Mouse (Mus musculus): Measurements from ENCODE around the gene Apoa4. TPM values are rescaled to one million over a fixed set of nuclear protein-coding genes. Genes with fewer than 3 reads are reported as not detected.
A peak's percentile ranks its signal among the peaks of the same experiment; 100 is the strongest.

Gene Apoa4
- polyA plus RNA-seq, 1 experiment from 2014 or later = 0.06 TPM

DNA sequence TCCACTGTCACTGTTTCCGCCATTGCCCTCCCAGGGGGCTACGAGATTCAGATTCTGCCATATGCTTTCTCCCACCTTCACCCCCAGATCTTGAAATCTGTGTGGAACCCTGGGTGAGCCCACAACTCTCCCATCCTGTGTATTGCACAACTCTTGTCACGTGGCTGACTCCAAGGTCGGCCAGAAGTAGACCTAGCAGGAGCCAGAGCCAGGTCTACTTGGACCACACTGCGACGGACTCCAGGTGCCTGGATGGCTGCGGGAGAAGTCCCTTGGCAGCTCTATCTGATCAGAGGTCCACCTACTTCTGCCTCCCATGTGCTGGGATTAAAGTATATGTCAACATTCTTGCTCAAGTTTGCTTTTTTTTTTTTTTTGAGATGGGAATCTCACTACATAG lies 20.6 kb downstream of the Apoa4 start:
- Histone ChIP-seq H3K4me2 (replicated peaks; ENCODE audit: low read depth, low read length) (no peak overlapping the region), H3K4me1 (ENCODE audit: insufficient read depth, low read depth, low read length) (no peaks in the 10 kb centered on the region), H3K27ac (ENCODE audit: low read length) (no peak overlapping the region), H3K36me3 (ENCODE audit: insufficient read depth, low read length) (no peaks in the 10 kb centered on the region), H3K9ac (replicated peaks; ENCODE audit: low read depth) (no peak overlapping the region), H3K4me3 (ENCODE audit: low read depth, low read length) (no peak overlapping the region), H3K27me3 (replicated peaks; ENCODE audit: insufficient read depth, low read length) (no peaks in the 10 kb centered on the region), H3K9me3 (ENCODE audit: low read length) (no peaks in the 10 kb centered on the region)
- DNase-seq (ENCODE audit: low spot score) = no peak
- TF ChIP-seq EP300 (IDR thresholded peaks at IDR 0.05) (no peak), CTCF (IDR thresholded peaks at IDR 0.05) (no peak)
- ATAC-seq = no peak
- WGBS = 69% methylated on average over 7 of the region's 7 CpGs

DNA sequence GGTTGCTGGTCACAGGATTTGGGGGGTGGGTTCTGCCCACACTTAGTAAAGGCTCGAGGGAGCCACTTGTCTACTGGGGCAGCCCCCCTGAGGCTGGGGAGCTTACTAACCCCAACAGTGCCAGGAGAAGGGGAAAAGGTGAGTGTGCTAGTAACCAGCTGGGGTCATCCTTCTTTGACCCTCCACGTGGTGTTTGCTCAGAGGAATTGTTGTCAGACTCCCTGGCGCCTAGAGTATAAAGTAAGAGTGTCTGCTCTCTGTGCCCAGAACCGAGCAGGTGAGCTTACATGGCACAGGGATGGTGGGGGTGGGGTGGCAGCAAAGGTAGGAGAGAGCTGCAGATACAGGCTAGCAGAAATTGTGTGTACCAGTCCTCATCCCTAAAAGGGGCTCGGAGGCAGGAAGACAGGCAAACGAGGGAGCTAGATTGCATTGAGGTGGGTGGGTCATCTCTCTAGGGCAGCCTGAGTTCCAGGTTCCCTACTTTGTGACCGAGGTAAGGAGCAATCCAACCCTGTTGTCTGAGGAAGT lies 27.9 kb downstream of the Apoa4 start, which contains the start of gene Apoa5:
TSS of gene Apoa5 (plus strand) at position 291 of the 531 bp plus-strand sequence.
- H3K27ac ChIP-seq (ENCODE audit: low read length) = no peak within 1 kb of the TSS
- no peak for TF ChIP-seq EP300 (IDR thresholded peaks at IDR 0.05)
- TF ChIP-seq CTCF (IDR thresholded peaks at IDR 0.05) = no peak
- no peak within 1 kb of the TSS for H3K4me3 ChIP-seq (ENCODE audit: low read depth, low read length)
- 33% methylated on average over 7 of the region's 7 CpGs for WGBS
- H3K9ac ChIP-seq (replicated peaks; ENCODE audit: low read depth) = no peak within 1 kb of the TSS
- no peak within 1 kb of the TSS for H3K4me2 ChIP-seq (replicated peaks; ENCODE audit: low read depth, low read length)
- H3K4me1 ChIP-seq (ENCODE audit: insufficient read depth, low read depth, low read length) = peaks cover under 1% of the 10 kb centered on the region
- H3K36me3 ChIP-seq (ENCODE audit: insufficient read depth, low read length) = no peaks in the 10 kb centered on the region
- no peaks in the 10 kb centered on the region for H3K9me3 ChIP-seq (ENCODE audit: low read length)
- H3K27me3 ChIP-seq (replicated peaks; ENCODE audit: insufficient read depth, low read length) = peaks cover 3% of the 10 kb centered on the region; the same call in 1 of the 2 replicates
- ATAC-seq (no peak), DNase-seq (ENCODE audit: low spot score) (no peak)

DNA sequence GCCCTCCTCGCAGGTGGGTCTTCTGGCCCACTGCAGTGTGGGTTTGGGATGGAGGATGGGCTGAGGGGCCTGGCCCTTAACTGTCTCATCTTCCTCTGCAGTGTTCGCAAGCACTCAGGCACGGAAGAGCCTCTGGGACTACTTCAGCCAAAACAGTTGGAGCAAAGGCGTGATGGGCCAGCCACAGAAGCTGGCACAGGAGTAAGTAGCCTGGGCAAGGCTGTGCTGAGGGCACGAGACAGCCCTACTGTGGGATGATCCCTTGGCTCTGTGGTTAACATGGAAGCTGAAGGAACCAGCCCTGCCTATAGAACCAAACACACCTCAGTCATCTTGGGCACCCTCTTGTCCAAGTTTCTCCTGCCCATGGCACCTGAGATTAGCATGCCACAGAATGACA lies 28.6 kb downstream of the Apoa4 start:
- TF ChIP-seq CTCF (IDR thresholded peaks at IDR 0.05) (no peak), EP300 (IDR thresholded peaks at IDR 0.05) (no peak)
- no peaks in the 10 kb centered on the region for H3K36me3 ChIP-seq (ENCODE audit: insufficient read depth, low read length)
- peaks cover 5% of the 10 kb centered on the region for H3K4me1 ChIP-seq (ENCODE audit: insufficient read depth, low read depth, low read length)
- H3K9me3 ChIP-seq (ENCODE audit: low read length) = no peaks in the 10 kb centered on the region
- no peak overlapping the region for H3K27ac ChIP-seq (ENCODE audit: low read length)
- no peak for ATAC-seq
- no peak overlapping the region for H3K4me2 ChIP-seq (replicated peaks; ENCODE audit: low read depth, low read length)
- H3K9ac ChIP-seq (replicated peaks; ENCODE audit: low read depth) = no peak overlapping the region
- DNase-seq (ENCODE audit: low spot score) = no peak
- H3K27me3 ChIP-seq (replicated peaks; ENCODE audit: insufficient read depth, low read length) = peaks cover 3% of the 10 kb centered on the region; the same call in 1 of the 2 replicates
- H3K4me3 ChIP-seq (ENCODE audit: low read depth, low read length) = no peak overlapping the region
- 86% methylated on average over 5 of the region's 5 CpGs for WGBS

DNA sequence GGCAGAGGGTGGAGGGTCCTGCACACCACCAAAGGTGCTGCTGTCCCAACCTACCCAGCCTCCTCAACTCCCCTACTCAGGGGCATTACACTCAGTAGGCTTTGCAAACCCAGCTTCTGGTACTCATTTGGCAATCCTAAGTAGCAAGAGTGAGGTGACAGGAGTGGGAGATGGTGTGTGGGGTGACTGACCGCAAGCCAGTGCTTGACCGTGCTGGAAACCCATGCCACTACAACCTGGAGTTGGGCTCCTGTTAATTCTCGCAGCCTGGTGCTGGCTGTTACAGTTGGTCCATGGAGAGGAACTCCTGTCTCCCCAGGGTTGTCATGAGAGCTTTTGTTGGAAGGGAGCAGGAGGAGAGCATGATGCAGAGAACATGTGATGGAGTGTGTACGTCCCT lies 30.3 kb downstream of the Apoa4 start:
- H3K4me2 ChIP-seq (replicated peaks; ENCODE audit: low read depth, low read length) = no peak overlapping the region
- peaks cover 5% of the 10 kb centered on the region for H3K4me1 ChIP-seq (ENCODE audit: insufficient read depth, low read depth, low read length)
- no peak overlapping the region for H3K9ac ChIP-seq (replicated peaks; ENCODE audit: low read depth)
- no peaks in the 10 kb centered on the region for H3K9me3 ChIP-seq (ENCODE audit: low read length)
- no peak overlapping the region for H3K27ac ChIP-seq (ENCODE audit: low read length)
- ATAC-seq = no peak
- H3K27me3 ChIP-seq (replicated peaks; ENCODE audit: insufficient read depth, low read length) = peaks cover 3% of the 10 kb centered on the region; the same call in 1 of the 2 replicates
- WGBS = 89% methylated on average over 4 of the region's 4 CpGs
- TF ChIP-seq CTCF (IDR thresholded peaks at IDR 0.05) (no peak), EP300 (IDR thresholded peaks at IDR 0.05) (no peak)
- no peaks in the 10 kb centered on the region for H3K36me3 ChIP-seq (ENCODE audit: insufficient read depth, low read length)
- DNase-seq (ENCODE audit: low spot score) = no peak
- H3K4me3 ChIP-seq (ENCODE audit: low read depth, low read length) = no peak overlapping the region

DNA sequence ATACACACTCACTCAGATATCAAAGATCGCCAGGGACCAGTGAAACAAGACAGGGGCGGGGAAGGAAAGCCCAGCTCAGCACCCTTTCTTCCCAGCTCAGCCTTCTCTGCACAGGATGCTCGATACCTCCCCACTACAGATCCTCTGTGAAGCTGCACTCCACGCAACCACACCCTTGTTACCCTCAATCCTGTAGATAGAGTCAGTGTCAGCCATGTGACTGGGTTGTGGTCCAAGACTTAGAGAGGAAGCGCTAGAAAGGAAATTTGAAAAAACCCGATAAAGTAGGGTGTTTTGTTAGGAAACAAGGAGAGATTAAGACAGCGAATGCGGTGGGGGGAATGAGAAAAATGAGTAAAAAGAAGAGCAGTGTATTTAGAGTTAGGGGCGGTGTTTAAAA lies 31.6 kb downstream of the Apoa4 start:
- H3K4me2 ChIP-seq (replicated peaks; ENCODE audit: low read depth, low read length) = no peak overlapping the region
- ATAC-seq (no peak), DNase-seq (ENCODE audit: low spot score) (no peak)
- TF ChIP-seq CTCF (IDR thresholded peaks at IDR 0.05) (no peak), EP300 (IDR thresholded peaks at IDR 0.05) (no peak)
- no peaks in the 10 kb centered on the region for H3K36me3 ChIP-seq (ENCODE audit: insufficient read depth, low read length)
- H3K27ac ChIP-seq (ENCODE audit: low read length) = no peak overlapping the region
- peaks cover 5% of the 10 kb centered on the region for H3K4me1 ChIP-seq (ENCODE audit: insufficient read depth, low read depth, low read length)
- 76% methylated on average over 9 of the region's 9 CpGs for WGBS
- peaks cover 3% of the 10 kb centered on the region; the same call in 1 of the 2 replicates for H3K27me3 ChIP-seq (replicated peaks; ENCODE audit: insufficient read depth, low read length)
- no peak overlapping the region for H3K9ac ChIP-seq (replicated peaks; ENCODE audit: low read depth)
- H3K4me3 ChIP-seq (ENCODE audit: low read depth, low read length) = no peak overlapping the region
- no peaks in the 10 kb centered on the region for H3K9me3 ChIP-seq (ENCODE audit: low read length)

DNA sequence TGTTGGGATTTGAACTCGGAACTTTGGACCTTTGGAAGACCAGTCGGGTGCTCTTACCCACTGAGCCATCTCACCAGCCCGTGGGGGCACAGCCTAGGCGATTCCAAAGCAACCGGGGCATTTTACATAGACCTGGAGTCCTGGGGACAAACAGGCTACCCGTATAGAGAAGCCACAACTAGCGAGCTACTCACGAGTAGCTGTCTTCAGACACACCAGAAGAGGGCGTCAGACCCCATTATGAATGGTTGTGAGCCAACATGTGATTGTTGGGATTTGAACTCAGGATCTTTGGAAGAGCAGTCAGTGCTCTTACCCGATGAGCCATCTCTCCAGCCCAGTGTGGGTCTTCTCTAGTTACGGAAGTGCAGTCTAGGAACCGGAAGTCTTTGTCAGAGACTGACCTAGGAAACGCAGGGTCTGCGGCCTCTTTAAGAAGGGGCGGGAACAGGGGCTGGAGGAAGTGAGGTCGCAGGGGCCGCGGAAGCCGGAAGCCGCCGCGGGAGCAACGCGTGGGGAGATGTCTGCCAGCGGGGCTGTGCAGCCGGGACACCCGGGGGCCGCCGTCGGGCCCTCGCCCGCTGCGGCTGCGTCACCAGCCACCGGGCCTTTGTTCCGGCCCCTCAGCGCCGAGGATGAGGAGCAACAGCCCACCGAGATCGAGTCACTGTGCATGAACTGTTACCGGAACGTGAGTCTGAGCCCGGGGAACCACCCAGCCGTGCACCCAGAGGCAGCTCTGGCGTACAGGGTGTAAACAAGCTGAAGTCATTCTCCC lies 32.4 kb downstream of the Apoa4 start, which contains the start of gene Zpr1:
TSS of gene Zpr1 (plus strand) at position 388 of the 778 bp plus-strand sequence.
- H3K4me3 ChIP-seq (ENCODE audit: low read depth, low read length) = peak within 1 kb of the TSS; percentile 82
- TF ChIP-seq EP300 (IDR thresholded peaks at IDR 0.05) (peak; percentile 23; the same call in 1 of the 2 replicates), CTCF (IDR thresholded peaks at IDR 0.05) (peak; percentile 58)
- DNase-seq (ENCODE audit: low spot score) (peak; percentile 97), ATAC-seq (peak; percentile 99)
- H3K27me3 ChIP-seq (replicated peaks; ENCODE audit: insufficient read depth, low read length) = peaks cover 3% of the 10 kb centered on the region; the same call in 1 of the 2 replicates
- H3K36me3 ChIP-seq (ENCODE audit: insufficient read depth, low read length) = peaks cover 6% of the 10 kb centered on the region; the same call in 1 of the 2 replicates
- peaks cover 5% of the 10 kb centered on the region for H3K4me1 ChIP-seq (ENCODE audit: insufficient read depth, low read depth, low read length)
- peak within 1 kb of the TSS; percentile 76 for H3K4me2 ChIP-seq (replicated peaks; ENCODE audit: low read depth, low read length)
- peak within 1 kb of the TSS; percentile 62 for H3K9ac ChIP-seq (replicated peaks; ENCODE audit: low read depth)
- 8% methylated on average over 44 of the region's 45 CpGs for WGBS
- no peaks in the 10 kb centered on the region for H3K9me3 ChIP-seq (ENCODE audit: low read length)
- H3K27ac ChIP-seq (ENCODE audit: low read length) = peak within 1 kb of the TSS; percentile 79

Measured in lung, postnatal 0 days (tissue).